Mouse (Mus musculus): ENCODE results near the gene Cygb. TPM values are rescaled to one million over a fixed set of nuclear protein-coding genes. Genes with fewer than 3 reads are reported as not detected.

The Cygb gene
- total RNA-seq, 2 experiments from 2014 or later: 65.7 to 78.3 TPM

Other genes starting within 250 kb of the Cygb start
- gene Rnf157, start 241.3 kb downstream of the Cygb start, total RNA-seq (2021): 100 to 1,000 TPM; 241 to 258 TPM
- gene Ubald2, start 220.2 kb downstream of the Cygb start, total RNA-seq (2021): 10 to 100 TPM; 37.0 to 38.3 TPM
- not detected for gene Qrich2, start 188.1 kb downstream of the Cygb start, total RNA-seq (2021)
- gene Prpsap1, start 160.1 kb downstream of the Cygb start, total RNA-seq (2021): 10 to 100 TPM; 76.4 to 88.4 TPM
- 1 to 10 TPM; 1.3 to 2.1 TPM for gene Sphk1, start 123.4 kb downstream of the Cygb start, total RNA-seq (2021)
- 10 to 100 TPM; 97.0 to 97.1 TPM for gene Ube2o, start 72.9 kb downstream of the Cygb start, total RNA-seq (2021)
- gene Aanat, start 67.9 kb downstream of the Cygb start, total RNA-seq (2021): under 1 TPM; 0.32 to 0.68 TPM
- gene Rhbdf2, start 27.3 kb downstream of the Cygb start, total RNA-seq (2021): 1 to 10 TPM; 1.1 to 1.8 TPM
- gene Prcd, start 779 bp downstream of the Cygb start, total RNA-seq (2021): 1 to 10 TPM; 6.4 to 7.0 TPM
- gene St6galnac1, start 121.2 kb upstream of the Cygb start, total RNA-seq (2021): not detected
- gene Mxra7, start 173.7 kb upstream of the Cygb start, total RNA-seq (2021): 10 to 100 TPM; 16.8 to 21.2 TPM
- gene Mettl23, start 189.0 kb upstream of the Cygb start, total RNA-seq (2021): 10 to 100 TPM; 23.8 to 29.5 TPM
- gene Jmjd6, start 189.1 kb upstream of the Cygb start, total RNA-seq (2021): 10 to 100 TPM; 30.3 TPM
- gene Mfsd11, start 198.1 kb upstream of the Cygb start, total RNA-seq (2021): 10 to 100 TPM; 35.8 to 49.4 TPM
- gene Srsf2, start 198.8 kb upstream of the Cygb start, total RNA-seq (2021): 100 to 1,000 TPM; 156 to 162 TPM

All from layer of hippocampus, postnatal 25 days (tissue).